ENCODE assay signal across 10 mouse cellular contexts in genomic region chr13:60594866-60595265, GRCm38 (mm10).
"Had no signal": no experiment of that assay in that cellular context is flagged by ENCODE, and none has a peak within 500 bp of the region (broad histone marks: within the 10 kb centered on the region; RNA-seq: fewer than 3 reads in every experiment).

No protein-coding gene starts in this region.

- DNase-seq: lung, adult 18-20 months; lung, embryonic 14.5 days; lung, postnatal 4 days; midbrain, embryonic 14.5 days; retina, postnatal 1 day; right cerebral cortex, adult 18-20 months; spleen, adult 18-20 months; thymus, adult 18-20 months; thymus, postnatal 14 days; thymus, postnatal 36 days had no signal
